Mouse (Mus musculus) cerebellum, adult (tissue): Measurements from ENCODE around the gene Upp2.

Experiments used
- ATAC-seq: cut with Nextera tagmentation; 2 replicates; pipeline ENCODE4 v1.9.2; 2017; ENCODE audit warnings: mild to moderate bottlenecking, moderate library complexity, mixed read lengths; ENCODE audit not compliant: insufficient number of reproducible peaks, low FRiP score, low TSS enrichment

Upp2 gene

DNA sequence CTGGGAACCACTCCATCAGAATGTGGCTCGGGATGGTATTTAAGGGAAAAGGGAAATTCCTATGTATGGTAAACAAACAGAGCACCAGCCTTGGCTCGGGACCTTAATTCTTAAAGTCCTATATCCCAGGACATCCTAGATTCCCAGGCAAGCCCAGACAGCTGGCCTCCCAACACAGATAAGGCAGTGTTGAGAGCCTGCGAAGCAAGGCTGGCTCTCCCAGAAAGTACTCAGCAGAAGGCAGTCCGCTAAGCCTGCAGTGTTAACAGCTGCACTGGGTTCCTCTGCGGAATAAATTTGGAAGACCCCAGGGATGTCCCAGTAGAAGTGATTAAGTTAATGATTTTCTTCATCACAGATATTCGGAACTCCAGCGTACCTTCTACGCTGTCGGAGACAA lies 16.6 kb upstream of the Upp2 start:
- ATAC-seq = no peak

DNA sequence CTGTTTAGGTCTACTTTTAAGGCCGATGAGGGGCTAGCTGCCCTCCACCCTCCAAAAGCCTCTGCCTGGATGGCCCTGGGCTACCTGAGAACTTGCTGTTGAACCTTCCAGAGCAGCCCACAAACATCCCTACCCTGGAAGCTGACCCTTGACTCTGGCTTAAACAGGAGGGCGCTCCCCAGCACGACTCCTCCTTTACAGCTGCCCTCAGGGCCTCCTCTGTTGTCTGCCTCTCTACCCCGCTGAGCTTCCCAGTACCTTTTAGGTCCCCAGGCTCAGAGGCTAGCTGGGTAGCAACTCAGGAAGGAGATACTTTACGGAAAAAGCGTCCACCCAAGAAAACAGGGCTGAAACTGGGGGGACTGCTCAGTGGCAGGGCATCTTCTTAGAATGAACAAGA lies 15.2 kb upstream of the Upp2 start:
- ATAC-seq = no peak

DNA sequence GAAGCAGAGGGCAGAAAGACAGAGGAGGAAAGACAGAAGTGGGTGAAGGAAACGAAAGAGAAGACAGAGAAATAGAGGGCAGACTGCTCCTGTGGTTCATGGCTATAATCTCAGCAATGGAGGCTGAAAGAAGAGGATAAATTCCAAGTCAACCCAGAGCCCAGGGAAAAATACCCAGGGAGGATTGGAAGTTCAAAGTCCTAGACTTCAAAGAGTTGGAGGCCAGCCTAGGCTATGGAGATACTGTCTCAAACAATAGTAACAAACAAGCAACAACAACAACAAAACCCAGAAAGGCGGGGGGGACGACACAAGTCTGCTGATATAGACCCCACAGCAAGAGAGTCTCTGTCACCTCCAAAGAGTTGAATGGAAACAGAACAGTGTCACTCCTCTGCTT lies 14.8 kb upstream of the Upp2 start:
- ATAC-seq = no peak

DNA sequence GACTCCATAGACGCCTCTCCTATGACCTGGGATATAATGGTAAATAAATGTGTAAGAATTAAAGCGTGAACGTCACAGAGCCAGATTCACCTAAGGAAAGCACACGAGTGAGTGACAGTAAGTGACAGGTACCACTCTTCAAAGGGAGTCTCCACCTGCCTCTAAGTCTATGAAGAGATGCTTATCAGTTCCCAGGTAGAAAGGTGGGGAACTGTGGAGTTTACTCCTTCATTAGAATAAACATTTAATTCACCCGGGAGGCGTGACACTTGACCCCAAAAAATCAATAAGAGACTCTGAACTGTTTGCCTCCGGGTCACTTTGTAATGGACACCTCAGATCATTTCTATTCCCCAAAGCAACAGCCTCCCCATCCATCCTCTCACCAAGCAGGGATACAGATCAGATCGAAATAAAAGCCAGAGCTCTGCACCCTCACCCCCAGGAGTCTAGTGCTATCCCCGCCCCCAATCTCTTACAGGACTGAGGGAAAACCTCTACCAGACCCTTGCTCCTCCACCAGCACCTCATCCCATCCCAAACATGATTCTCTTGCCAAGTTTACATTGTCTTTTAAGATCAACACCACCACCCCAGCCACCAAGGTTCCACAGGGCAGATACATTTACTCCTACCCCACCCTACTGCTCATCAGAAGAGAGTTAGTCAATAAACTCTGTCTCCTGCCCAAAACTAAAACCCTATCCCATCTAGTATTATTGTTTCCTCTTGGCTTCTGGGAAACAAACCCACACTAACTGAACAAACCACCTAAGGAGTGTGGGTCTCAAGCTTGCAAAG lies 9.9 kb upstream of the Upp2 start:
- ATAC-seq = no peak

DNA sequence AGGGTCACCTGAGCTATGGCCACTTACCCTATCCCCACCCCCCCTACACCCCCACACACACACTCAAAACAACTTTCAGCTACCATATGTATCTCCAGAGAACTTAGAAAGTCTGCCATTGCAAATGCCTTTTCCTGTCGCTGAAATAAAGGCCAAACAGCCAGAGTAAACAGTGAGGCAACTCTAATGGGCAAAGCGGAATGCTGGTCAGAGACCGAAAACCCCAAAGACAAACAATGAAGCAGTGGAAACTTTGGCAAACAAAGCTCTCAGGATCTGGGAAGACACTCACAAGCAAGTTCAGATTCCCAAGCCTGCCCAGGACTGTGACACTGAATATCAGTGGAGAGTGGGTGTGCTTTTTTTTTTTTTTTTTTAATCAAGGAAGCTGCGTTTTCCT lies 5.0 kb upstream of the Upp2 start:
- no peak for ATAC-seq

DNA sequence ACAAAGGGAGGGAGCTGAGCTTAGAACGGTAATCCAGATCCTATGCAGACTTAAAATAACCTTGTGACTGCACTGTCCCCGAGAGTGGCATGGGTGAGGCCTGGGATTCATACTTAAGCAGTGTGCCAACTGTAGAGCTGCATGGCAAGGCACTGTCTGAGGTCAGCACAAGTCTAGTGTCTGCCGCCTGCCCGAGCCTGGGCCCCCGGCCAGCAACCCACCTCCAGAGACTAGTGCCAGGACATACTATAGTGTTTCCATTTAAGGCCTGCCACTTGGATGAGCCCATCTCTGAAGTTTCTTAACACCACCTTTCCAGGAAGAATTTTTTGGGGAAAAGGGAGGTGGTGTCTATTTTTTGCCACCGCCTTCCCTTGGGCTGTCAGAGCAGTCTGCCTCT lies 1.8 kb upstream of the Upp2 start:
- ATAC-seq = no peak

DNA sequence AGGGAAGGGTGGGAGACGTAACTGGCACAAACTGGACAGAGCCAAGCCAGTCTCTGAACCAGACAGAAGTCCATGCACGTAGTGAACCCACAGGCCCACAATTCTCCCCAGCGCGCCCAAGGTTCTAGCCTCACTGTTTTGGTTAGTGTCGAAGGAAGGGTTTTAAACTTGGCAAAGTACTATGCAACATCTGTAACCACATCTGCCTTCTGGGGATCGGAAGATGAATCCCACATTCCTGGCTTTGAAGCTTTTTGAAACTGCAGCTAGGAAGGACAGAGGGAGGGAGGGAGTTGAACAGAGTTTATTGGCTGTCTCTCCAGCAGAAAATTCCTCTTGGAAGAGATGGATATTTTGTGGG lies 1.1 kb upstream of the Upp2 start:
- no peak for ATAC-seq

DNA sequence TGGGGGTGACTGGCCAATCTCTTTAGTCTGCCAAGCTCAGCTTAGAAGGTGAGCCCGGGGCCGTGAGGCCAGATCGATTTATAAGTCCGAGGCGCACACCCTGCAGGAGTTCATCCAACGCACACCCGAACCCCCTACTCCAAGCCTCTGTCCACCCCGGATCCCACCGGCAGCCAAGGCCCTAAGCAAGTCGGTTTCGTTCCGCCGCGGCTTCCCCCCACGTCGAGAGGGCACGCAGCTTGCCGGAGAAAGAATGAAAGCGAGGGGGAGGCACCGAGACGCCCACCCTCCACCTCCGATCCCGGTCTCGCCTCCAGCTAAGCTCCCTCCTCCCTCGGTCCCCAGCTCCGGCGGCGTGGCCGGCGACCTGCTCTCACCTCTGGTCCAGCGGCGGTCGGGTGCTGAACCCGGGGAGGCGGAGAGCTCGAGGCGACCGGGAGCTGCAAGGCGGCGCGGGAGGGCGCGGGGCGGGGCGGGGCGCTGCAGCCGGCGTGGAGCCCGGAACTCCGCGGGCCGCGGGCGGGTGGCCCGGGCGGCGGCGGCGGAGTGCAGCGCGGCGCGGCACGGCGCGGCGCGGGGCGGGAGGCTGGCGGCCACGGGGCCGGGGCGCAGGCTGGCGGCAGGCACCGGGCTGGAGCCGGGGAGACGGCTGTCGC lies 560 bp upstream of the Upp2 start:
- ATAC-seq = peak; percentile 29

DNA sequence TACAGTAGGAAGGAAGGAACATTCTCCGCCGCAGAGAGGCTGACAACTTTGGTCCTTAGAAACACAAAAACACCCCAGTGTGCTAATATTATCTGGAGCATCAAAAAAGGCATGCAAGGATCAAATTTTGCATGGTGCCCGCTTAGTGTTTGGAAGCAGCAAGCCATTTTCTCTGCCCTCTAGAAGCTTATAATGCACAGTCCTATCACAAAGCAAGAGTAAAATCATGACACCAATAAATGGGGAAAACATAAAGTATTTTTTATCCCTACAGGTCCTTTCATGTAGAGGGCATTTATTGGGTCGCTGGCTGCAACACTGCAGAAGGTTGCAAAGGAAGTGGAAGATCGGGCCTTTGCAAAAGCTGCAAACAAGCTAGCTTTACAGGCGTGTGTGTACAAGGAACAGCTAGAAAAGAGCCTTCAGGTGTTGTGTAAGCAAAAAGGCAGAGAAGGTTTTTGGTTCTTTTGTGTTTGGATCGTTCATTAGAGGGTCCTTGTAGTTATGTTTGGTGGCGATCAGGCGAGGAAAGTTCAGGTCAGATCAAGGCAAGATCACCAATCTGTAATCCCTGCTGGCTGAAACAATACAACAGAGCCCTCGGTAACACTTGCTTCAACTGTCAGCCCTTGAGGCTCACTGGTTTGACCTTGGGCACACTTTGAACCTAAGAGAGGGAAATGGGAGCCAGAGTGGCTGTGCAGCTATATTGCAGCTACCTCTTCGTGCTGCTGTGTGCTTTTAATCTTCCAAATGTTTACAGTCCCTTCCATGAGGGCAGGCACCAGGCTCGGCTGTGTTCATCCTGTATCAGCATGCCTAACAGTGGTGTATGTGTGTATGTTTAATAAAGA lies 995 bp downstream of the Upp2 start:
- no peak for ATAC-seq

DNA sequence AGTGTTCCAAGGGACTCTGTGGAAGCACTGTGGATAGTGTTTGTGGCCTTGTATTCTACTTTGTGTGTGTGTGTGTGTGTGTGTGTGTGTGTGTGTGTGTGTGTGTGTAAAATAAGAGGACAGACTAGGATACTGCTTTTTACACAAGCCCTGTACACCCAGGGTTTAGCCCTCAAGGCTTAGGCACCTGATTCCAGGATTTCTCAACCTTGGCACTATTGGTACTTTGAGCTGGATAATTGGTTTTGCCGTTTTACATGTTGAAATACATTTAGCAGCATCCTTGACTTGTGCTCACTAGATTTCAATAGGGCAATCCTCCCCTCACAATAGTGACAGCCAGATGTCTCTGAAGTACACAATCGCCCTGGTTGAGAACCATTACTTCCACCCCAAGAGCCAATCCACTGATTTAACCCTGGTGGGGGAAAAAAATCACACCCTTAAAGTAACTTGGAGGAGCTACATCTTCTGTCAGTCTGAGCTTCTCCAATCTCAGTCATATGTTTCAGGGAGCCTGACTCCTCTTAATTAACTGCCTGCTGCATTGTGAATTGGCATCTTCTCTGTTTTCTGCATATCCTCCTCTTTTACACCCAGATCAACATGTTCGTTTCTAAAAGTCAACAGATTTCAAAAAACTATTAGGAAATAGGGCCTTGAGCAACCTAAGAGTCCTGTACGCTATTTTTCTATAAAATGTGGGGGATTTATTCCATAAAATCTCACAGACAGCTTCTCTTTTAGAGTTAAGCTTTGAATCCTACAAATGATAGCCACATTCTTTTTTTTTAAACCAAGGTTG lies 1.9 kb downstream of the Upp2 start:
- no peak for ATAC-seq

DNA sequence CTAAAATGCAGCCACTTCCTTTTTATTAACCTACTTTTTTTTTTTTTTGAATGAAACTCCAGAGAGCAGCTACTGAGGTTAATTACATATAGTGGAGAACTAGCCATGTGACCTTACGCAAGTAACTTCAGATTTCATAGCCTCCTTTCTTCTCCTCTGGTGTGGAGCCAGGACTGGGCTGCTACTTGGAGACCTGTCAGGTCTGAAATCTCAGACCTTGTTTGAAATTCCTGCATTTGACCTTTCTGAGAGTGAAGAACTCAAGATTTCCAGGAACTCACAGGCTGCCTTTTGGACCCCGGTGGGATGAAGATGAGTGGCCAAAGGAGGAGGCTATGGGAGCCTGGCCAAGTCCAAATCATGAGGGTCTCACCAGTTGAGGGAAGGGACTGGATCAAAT lies 7.1 kb downstream of the Upp2 start:
- ATAC-seq = no peak

DNA sequence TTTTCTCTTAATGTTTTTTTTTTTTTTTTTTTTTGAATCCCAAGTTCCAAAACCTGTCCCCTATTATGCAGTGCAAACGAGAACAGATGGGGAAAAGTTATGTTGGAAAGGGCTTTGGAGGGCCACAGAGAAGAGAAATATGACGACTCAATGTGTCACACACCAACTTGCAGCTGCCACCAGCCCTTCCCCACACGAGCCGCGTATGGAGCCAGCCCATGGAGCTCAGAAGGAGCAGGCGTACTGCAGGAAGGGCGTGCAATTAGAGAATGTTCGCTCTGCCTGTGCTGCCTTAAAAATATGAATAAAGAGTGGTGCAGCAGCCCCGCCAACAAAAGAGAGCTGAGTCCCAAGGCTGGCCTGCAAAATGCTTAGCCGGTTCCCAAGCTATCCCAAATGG lies 19.2 kb downstream of the Upp2 start:
- no peak for ATAC-seq

DNA sequence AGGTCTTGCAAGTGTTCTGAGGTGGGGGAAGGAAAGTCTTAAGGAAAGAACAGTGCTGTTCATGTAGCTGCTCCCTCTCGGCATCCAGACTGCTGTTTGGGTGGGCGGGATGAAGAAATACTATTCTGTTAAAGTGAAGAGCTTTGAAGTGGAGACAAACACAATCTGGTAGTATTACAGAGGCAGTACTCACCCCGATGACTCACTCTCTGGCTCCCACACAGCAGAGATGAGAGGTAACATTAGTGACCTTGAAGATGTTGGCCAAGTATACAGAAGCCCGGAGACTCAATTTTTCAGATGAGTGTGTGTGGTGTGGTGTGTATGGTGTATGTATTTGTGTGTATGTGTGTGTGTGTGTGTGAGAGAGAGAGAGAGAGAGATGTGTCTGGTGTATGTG lies 22.5 kb downstream of the Upp2 start:
- ATAC-seq = no peak

DNA sequence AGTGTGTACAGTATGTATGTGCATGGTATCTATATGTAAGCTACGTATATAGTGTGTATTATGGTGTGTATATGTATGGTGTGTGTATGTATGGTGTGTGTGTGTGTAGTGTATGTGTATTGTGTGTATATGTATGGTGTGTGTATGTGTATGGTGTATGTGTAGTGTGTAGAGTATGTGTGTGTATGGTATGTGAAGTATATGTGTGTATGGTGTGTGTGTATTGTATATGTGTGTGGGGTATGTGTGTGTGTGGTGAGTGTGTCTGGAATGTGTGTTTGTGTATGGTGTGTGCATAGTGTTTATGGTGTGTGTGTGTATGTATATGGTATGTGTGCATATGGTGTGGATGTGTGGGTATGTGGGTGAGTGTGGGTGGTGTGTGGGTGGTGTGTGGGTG lies 23.0 kb downstream of the Upp2 start:
- ATAC-seq = no peak; the same call in 1 of the 2 replicates

DNA sequence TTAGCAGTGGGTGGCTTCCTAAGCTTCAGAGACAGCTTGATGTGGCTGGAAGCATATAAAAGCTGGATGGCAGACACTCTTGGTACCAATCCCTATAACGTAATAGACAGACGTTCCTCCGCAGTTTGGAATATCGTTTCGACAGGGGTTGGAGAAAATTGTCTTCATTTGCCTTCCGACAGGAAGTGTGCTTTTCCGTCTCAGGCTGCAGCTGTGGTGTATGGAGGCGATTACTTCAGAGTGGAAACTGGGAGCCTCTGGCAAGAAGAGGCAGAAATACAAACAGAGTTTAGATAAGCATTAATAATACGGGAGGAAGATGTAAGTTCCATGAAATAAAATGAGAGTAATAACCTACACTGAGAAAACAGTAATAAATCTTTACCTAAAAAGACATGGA lies 28.3 kb downstream of the Upp2 start:
- no peak for ATAC-seq

DNA sequence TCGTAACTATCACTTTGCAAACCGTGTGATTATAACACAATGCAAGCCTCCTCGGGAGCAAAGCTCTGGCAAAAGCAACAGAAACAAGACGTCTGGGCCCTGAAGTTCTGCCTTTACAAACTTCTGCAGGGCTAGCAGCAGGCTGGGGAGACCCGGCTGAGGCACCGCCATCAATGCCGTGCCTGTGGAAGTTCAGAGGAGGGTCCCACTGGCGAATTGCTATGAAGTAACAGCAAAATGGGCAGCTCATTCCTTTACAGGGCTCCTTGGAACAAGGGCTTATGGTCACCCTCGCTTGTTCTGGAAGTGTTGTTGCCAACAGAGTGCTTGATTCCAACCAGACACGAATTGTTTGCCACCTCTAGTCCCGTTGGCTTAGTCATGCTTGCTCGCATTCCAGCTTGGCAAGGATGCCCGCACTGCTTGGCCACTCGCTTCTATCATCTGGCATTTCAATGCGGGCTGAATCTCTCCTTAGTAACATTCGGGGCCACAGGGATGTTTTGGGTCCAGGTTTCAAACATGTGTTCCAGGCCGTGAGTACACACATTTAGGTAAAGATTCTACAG lies 29.8 kb downstream of the Upp2 start:
- ATAC-seq = peak; percentile 96

DNA sequence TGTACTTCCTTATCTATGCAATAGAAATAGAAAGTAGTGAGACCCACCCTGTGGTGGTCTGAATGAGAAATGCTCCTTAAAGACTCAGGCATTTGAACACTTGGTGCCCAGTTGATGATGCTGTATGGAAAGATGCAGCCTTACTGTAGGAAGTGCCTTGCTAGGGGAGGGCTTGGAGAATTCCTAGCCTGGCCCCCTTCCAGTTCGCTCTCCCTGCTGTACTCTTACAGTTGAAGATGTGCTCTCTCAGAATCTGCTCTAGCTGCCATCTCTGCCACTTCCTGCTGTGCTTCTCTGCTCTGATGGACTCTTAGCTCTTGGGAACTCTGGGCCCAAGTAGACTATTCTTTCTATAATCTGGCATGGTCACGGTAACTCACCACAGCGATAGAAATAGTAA lies 30.5 kb downstream of the Upp2 start:
- peak; percentile 22; the same call in 1 of the 2 replicates for ATAC-seq

DNA sequence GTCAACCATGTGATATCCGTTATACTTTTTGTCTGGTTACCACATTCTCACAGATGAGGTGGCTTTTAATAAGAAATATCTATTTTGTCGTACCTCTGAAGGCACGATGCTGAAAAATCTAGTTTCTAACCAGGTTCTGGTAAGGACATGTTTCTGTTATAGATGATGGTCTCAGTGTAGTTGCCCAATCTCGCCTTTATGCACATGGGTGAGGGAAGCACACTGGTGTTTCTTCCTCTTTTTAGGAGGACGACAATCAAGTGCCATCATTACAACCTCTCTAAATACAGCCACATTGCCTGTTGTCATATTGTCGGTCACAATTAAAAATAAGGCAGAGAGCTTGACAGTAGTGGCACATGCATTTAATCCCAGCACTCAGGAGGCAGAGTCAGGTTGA lies 32.5 kb downstream of the Upp2 start:
- ATAC-seq = no peak

DNA sequence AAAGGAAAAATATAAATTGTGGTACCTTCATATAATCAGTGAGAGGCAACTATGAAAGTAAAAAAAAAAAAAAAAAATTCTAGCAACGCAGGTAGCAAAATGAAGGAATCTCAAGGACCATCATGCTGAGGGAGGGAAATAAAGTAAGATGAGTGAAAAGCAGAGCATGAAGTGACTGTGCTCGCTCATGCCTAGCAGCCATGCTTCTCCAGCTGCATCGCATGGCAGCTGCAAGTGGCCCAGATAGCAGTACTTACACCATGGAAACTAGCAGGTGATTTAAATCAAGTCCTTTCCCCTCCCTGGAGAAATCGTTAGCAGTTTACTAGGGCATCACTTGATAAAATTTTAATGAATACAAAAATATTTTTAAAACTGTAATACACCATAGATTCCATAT lies 34.3 kb downstream of the Upp2 start:
- no peak for ATAC-seq

DNA sequence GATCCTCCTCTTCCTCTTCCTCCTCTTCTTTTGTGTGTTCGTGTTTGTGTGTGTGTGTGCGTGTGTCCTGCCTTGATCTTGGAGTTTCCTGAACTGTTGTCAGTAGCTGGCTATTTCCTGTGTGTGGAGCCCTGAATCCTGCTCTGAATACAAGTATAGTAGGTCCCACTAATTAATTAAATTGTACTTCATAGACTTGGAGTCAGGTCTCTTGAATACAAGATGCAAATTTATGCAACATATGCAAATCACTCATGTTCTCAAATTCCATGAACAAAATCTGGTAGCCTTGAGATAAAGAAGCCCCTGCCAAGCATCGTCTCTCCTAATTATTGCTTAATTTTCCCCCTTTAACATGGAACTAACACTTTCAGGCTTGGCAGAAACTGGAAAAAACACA lies 36.3 kb downstream of the Upp2 start:
- no peak for ATAC-seq
